Mouse (Mus musculus) left cerebral cortex, postnatal 36 days (tissue): ENCODE data around the gene Dnajc22. TPM values are rescaled to one million over a fixed set of nuclear protein-coding genes. Genes with fewer than 3 reads are reported as not detected.
A peak's percentile ranks its signal among the peaks of the same experiment; 100 is the strongest.
"Not testable (repeated sequence)": the region's sequence is repeated elsewhere in the genome, so short reads cannot be mapped to it uniquely, and the experiment has no call there.

Experiments used
- DNase-seq, 2 experiments: peaks; one replicate each; pipeline ENCODE4 v3.0.0; 2021 to 2022; ENCODE audit warnings: low spot score in 2 of 2, mixed read lengths in 1 of 2
- intact Hi-C: fragments of 180-260 bp; cut with DNase I; formaldehyde crosslinking; loops from one replicate; pipeline ENCODE4 v1.15.1; 2025
- total RNA-seq, 2 experiments: library from RNA; stranded (reverse); gene quantifications; 2 replicates each; pipeline ENCODE4 v1.2.3; 2021

The Dnajc22 gene
- under 1 TPM; 0.25 to 0.27 TPM for total RNA-seq

- no peak for DNase-seq
- intact Hi-C loops, result no loop called here
Observed at GRCm38 (mm10) chr15:99092870-99093269, at the start of gene Dnajc22. Dnajc22 (plus strand) TSS chr15:99093170.

- intact Hi-C loops, result loop anchor here (5.0 kb wide), 1 partner anchor 42 kb away; the partner anchor contains the start of gene C1ql4
- no peak for DNase-seq
Observed at GRCm38 (mm10) chr15:99044854-99045253, 48.1 kb upstream of the Dnajc22 start.

GRCm38 (mm10) chr15:99045734-99046133, 47.2 kb upstream of the Dnajc22 start:
- intact Hi-C loops, result loop anchor here (5.0 kb wide), 1 partner anchor 42 kb away; the partner anchor contains the start of gene C1ql4
- DNase-seq, result not testable (repeated sequence)

- peak in 1 of 2 experiments; percentile 47 for DNase-seq
- intact Hi-C loops, result loop anchor here (5.0 kb wide), 1 partner anchor 38 kb away; the partner anchor contains the start of gene C1ql4
Observed at GRCm38 (mm10) chr15:99049473-99050253, 43.3 kb upstream of the Dnajc22 start.

DNA sequence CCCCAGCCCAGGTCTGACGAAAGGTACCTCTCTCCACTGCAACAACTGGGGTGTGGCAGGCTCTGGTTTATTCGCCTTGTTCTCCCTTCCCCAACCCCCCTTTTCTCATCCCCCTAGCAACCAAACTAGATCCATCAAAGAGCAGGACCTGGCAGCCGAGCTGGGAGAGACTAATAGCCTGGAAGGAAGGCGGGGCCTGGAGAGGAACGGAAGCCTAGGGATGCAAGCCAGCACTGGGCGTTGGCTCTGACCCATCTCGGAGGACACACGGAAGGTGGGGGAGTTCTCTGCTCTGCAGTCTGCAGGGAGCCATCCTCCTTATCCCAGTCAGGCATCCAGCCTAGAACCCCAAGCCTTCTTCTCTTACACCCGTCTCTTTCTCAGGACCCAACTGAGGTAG, 39.6 kb upstream of the Dnajc22 start:
- DNase-seq, result no peak
- intact Hi-C loops, result no loop called here

- intact Hi-C loops, result no loop called here
- DNase-seq, result no peak
Observed at GRCm38 (mm10) chr15:99055040-99055439, 37.9 kb upstream of the Dnajc22 start, which contains the start of gene Prph. Prph (plus strand) TSS chr15:99055174.

DNA sequence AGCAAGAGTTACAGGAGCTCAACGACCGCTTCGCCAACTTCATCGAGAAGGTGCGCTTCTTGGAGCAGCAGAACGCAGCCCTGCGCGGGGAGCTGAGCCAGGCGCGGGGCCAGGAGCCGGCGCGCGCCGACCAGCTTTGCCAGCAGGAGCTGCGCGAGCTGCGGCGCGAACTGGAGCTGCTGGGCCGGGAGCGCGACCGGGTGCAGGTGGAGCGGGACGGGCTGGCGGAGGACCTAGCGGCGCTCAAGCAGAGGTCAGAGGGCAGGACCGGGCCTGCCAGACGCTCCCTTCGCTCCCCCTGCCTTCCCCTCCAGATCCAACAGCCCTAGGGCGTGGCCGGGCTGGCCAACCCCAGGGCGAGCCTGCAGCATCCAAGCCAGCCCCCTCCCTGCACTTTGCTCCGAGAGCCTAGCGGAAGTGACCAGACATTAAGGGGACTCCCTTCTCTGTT, 37.4 kb upstream of the Dnajc22 start:
- intact Hi-C loops, result no loop called here
- DNase-seq, result peak in 1 of 2 experiments; percentile 43

- DNase-seq, result no peak
Observed at GRCm38 (mm10) chr15:99056332-99056731, 36.6 kb upstream of the Dnajc22 start.

DNA sequence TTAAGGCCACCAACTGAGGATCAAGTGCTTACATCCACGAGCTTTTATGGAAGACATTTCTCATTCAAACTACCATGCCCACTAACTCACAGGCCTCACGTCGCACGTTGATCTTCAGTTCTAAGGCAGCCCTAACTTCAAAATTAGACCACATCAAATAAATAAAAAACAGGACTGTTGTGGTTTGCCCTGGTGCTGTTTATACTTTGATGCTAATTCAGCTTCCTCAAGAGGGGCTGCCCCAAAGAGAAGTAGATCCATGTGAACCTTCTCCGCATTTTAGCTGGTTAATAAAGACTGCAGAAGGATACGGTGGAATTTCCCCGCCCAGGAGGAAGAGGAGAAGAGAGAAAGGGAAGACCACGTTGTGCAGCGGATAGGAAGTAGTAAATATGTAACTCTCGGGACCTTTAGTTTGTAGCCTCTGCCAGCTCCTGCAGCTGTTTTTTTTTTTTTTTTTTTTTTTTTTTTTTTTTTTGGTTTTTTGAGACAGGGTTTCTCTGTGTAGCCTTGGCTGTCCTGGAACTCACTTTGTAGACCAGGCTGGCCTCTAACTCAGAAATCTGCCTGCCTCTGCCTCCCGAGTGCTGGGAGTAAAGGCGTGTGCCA, 27.3 kb upstream of the Dnajc22 start:
- intact Hi-C loops, result no loop called here

More at GRCm38 (mm10) chr15:99056332-99056731, 36.6 kb upstream of the Dnajc22 start:
- intact Hi-C loops, result no loop called here

DNA sequence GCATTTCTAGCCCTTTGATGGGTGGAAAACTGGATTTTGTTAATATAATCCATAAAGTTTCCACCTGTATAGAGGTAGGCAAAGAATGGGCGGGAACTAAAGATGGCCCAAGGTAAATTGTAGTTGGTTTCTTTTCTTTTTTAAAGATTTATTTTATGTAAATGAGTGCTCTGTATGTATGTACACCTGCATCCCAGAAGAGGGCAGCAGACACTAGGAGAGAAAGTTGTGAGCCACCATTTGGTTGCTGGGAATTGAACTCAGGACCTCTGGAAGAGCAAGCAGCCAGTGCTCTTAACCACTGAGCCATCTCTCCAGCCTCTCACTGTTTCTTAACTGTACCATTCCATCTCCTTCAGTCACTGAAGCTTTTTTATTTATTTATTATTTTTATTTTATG, 21.0 kb upstream of the Dnajc22 start:
- no peak for DNase-seq
- intact Hi-C loops, result no loop called here

More for the DNA sequence above, 27.3 kb upstream of the Dnajc22 start:
- DNase-seq, result no peak

GRCm38 (mm10) chr15:99074019-99074599, 18.9 kb upstream of the Dnajc22 start, which contains the start of gene Troap:
Troap (plus strand) TSS chr15:99074575.
- intact Hi-C loops, result no loop called here
- DNase-seq, result no peak

DNA sequence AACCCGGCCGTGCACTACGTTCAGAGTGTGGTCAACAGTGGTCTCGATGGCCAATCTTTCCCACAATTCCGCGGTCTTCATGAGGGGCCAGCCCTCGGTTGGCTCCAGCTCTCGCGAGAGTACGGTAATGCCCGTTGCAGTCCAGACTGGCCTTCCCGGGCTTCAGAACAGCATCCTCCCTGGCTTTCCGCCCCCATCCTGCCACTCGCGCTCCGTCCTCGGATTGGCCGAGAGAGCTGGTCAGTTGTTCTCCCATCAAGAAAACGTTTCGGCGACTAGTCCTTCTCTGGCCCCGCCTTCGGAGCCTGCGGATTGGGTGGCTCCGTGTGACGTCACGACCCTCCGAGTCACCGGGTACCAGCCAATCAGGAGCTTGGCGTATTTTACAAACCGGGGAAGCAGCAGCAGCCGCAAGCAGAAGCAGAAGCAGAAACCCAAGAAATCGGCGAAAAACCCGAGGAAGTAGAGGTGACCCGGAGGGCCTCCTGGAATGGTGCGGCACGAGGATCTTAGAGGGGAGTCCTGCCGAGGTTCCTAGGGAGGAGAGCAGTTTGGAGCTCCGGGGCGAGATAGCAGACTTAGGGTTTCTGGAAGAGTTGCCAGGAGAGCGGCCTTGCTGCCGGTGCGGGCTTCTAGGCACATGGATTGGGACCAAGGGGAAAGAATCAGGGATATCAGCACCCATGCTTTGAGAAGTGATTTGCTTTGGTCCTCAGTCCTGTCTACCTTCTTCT, 18.2 kb upstream of the Dnajc22 start:
- peak; percentile 97 to 98 for DNase-seq
- intact Hi-C loops, result no loop called here

GRCm38 (mm10) chr15:99076011-99076410, 17.0 kb upstream of the Dnajc22 start:
- intact Hi-C loops, DNase-seq: not testable (repeated sequence)

GRCm38 (mm10) chr15:99078181-99078910, 14.6 kb upstream of the Dnajc22 start:
- no peak for DNase-seq
- intact Hi-C loops, result no loop called here

GRCm38 (mm10) chr15:99079804-99080203, 13.2 kb upstream of the Dnajc22 start:
- DNase-seq, result no peak
- intact Hi-C loops, result loop anchor here (5.0 to 10.0 kb wide), 2 partner anchors 117 to 185 kb away; no protein-coding TSS in a partner anchor

- intact Hi-C loops, result loop anchor here (5.0 to 10.0 kb wide), 2 partner anchors 115 to 182 kb away; no protein-coding TSS in a partner anchor
Observed at GRCm38 (mm10) chr15:99082322-99082721, 10.6 kb upstream of the Dnajc22 start.

DNA sequence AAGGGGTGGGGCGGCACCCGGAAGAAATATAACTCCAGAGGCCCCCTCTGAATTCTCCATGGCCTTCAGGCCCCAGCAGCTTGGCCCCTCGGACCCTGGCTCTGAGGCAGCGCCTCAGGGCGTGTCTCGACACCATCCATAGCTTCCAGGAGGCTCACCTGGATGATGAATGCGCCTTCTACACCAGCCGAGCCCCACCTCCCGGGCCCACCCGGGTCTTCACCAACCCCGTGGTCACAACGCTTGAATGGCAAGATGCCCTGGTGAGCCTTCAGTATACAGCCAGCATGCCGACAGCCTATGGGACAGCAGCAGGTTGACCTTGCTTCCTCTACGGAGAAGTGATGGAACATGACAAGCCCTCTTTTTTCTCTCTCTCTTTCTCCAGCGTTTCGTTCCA, 10.1 kb upstream of the Dnajc22 start:
- intact Hi-C loops, result loop anchor here (5.0 to 10.0 kb wide), 2 partner anchors 114 to 182 kb away; no protein-coding TSS in a partner anchor
- DNase-seq, result no peak

More at GRCm38 (mm10) chr15:99082322-99082721, 10.6 kb upstream of the Dnajc22 start:
- DNase-seq, result no peak

- intact Hi-C loops, result loop anchor here (5.0 to 10.0 kb wide), 2 partner anchors 114 to 182 kb away; no protein-coding TSS in a partner anchor
- peak in 1 of 2 experiments; percentile 32 for DNase-seq
Observed at GRCm38 (mm10) chr15:99083258-99083657, 9.7 kb upstream of the Dnajc22 start.
